Mouse (Mus musculus) kidney, postnatal 0 days (tissue): ENCODE measurements around the gene Zmynd8. TPM values are rescaled to one million over a fixed set of nuclear protein-coding genes. Genes with fewer than 3 reads are reported as not detected.
"Not testable (repeated sequence)": the region's sequence is repeated elsewhere in the genome, so short reads cannot be mapped to it uniquely, and the experiment has no call there.

Source experiments
- ATAC-seq: fragments of 200-750 bp; cut with Nextera tagmentation; replicated peaks from 2 replicates; pipeline ENCODE4 v1.8.0; 2017; ENCODE audit warnings: low read depth, moderate number of reproducible peaks, moderate TSS enrichment, moderate library complexity; ENCODE audit not compliant: low FRiP score
- DNase-seq: peaks from one replicate; pipeline ENCODE4 v3.0.0-alpha.2; 2016; ENCODE audit warnings: low spot score
- H3K27ac ChIP-seq: fragments of 300-500 bp; sonication (generic); 2 replicates; pipeline ENCODE4 v1.5.1; 2014; ENCODE audit warnings: mild to moderate bottlenecking
- H3K27me3 ChIP-seq: fragments of 300-500 bp; sonication (generic); 2 replicates; pipeline ENCODE4 v1.6.1; 2014; ENCODE audit warnings: low read length, mixed read lengths; ENCODE audit not compliant: insufficient read depth
- H3K36me3 ChIP-seq: fragments of 300-500 bp; sonication (generic); 2 replicates; pipeline ENCODE4 v1.6.1; 2014; ENCODE audit warnings: low read length, mixed read lengths; ENCODE audit not compliant: insufficient read depth
- H3K4me1 ChIP-seq: fragments of 300-500 bp; sonication (generic); replicated peaks from 2 replicates; pipeline ENCODE4 v1.6.1; 2014; ENCODE audit warnings: antibody characterized with exemption, low read length, mixed read lengths; ENCODE audit not compliant: insufficient read depth
- H3K4me2 ChIP-seq: fragments of 300-500 bp; sonication (generic); 2 replicates; pipeline ENCODE4 v1.6.1; 2014; ENCODE audit warnings: mild to moderate bottlenecking, low read length, moderate library complexity, mixed read lengths
- H3K4me3 ChIP-seq: fragments of 300-500 bp; sonication (generic); replicated peaks from 2 replicates; pipeline ENCODE4 v1.5.1; 2014; ENCODE audit warnings: low read depth, low read length
- H3K9ac ChIP-seq: fragments of 300-500 bp; sonication (generic); 2 replicates; pipeline ENCODE4 v1.6.1; 2014; ENCODE audit warnings: low read depth, low read length
- H3K9me3 ChIP-seq: fragments of 300-500 bp; sonication (generic); replicated peaks from 2 replicates; pipeline ENCODE4 v1.6.1; 2016; ENCODE audit warnings: low read length, inconsistent platforms, mixed read lengths
- CTCF ChIP-seq: IDR thresholded peaks from 2 replicates; pipeline ENCODE4 v1.5.1; 2016; ENCODE audit warnings: antibody characterized with exemption, low read depth, mild to moderate bottlenecking, moderate library complexity
- whole genome bisulfite sequencing: fragments of 180-500 bp; shearing (Covaris S2); extraction: QIAGEN DNeasy Blood & Tissue Kit; methylation state at CpG from one replicate; pipeline ENCODE4 v1.1.7; 2014; 5-methylcytosine and 5-hydroxymethylcytosine counted together
- polyA plus RNA-seq: library from polyadenylated mRNA; unstranded; fragments of >200 nt; fragmentation: Nextera tagmentation; extraction: Ambion mirVana; gene quantifications from 2 replicates; pipeline ENCODE4 v1.2.1, GENCODE M21; 2015

The Zmynd8 gene
- polyA plus RNA-seq, 1 experiment from 2014 or later: 39.6 TPM

- Histone ChIP-seq H3K27me3 (no peaks in the 10 kb centered on the region), H3K4me3 (no peak overlapping the region), H3K9me3 (no peaks in the 10 kb centered on the region), H3K4me2 (no peak overlapping the region), H3K27ac (no peak overlapping the region), H3K4me1 (no peaks in the 10 kb centered on the region), H3K36me3 (peaks cover 57% of the 10 kb centered on the region), H3K9ac (no peak overlapping the region)
- TF ChIP-seq CTCF: no peak
- DNase-seq (no peak), ATAC-seq (no peak)
- WGBS: 64% methylated on average over 8 of the region's 8 CpGs
Observed at GRCm38 (mm10) chr2:165812889-165813288, 85.9 kb downstream of the Zmynd8 start.

- Histone ChIP-seq H3K36me3 (peaks cover 56% of the 10 kb centered on the region), H3K9ac (no peak overlapping the region), H3K4me1 (no peaks in the 10 kb centered on the region), H3K4me2 (no peak overlapping the region), H3K27me3 (no peaks in the 10 kb centered on the region), H3K27ac (no peak overlapping the region), H3K4me3 (no peak overlapping the region), H3K9me3 (no peaks in the 10 kb centered on the region)
- WGBS: 57% methylated on average over 5 of the region's 5 CpGs
- TF ChIP-seq CTCF: peak; percentile 93
- DNase-seq (peak; percentile 81), ATAC-seq (peak; percentile 52; the same call in 1 of the 2 replicates)
Observed at GRCm38 (mm10) chr2:165811536-165811935, 87.3 kb downstream of the Zmynd8 start.

- H3K36me3 ChIP-seq: peaks cover 62% of the 10 kb centered on the region
- 86% methylated on average over 5 of the region's 5 CpGs for WGBS
- no peak for TF ChIP-seq CTCF
Observed at GRCm38 (mm10) chr2:165809901-165810477, 88.8 kb downstream of the Zmynd8 start.

GRCm38 (mm10) chr2:165809091-165809490 lies 89.7 kb downstream of the Zmynd8 start:
- no peak for TF ChIP-seq CTCF
- Histone ChIP-seq H3K36me3 (peaks cover 67% of the 10 kb centered on the region), H3K4me2 (no peak overlapping the region), H3K9me3 (no peaks in the 10 kb centered on the region), H3K27me3 (no peaks in the 10 kb centered on the region), H3K9ac (no peak overlapping the region), H3K4me1 (no peaks in the 10 kb centered on the region), H3K4me3 (no peak overlapping the region), H3K27ac (no peak overlapping the region)
- WGBS: 94% methylated on average over 5 of the region's 5 CpGs
- no peak for DNase-seq
- ATAC-seq: no peak

More at GRCm38 (mm10) chr2:165809901-165810477, 88.8 kb downstream of the Zmynd8 start:
- ATAC-seq (no peak), DNase-seq (no peak)
- H3K27me3 ChIP-seq: no peaks in the 10 kb centered on the region
- no peaks in the 10 kb centered on the region for H3K4me1 ChIP-seq
- H3K9ac ChIP-seq: no peak overlapping the region
- no peak overlapping the region for H3K4me3 ChIP-seq
- no peak overlapping the region for H3K4me2 ChIP-seq
- H3K9me3 ChIP-seq: no peaks in the 10 kb centered on the region
- no peak overlapping the region for H3K27ac ChIP-seq

- H3K4me3 ChIP-seq: no peak overlapping the region
- no peak overlapping the region for H3K4me2 ChIP-seq
- no peaks in the 10 kb centered on the region for H3K27me3 ChIP-seq
- no peaks in the 10 kb centered on the region for H3K4me1 ChIP-seq
- H3K36me3 ChIP-seq: peaks cover 61% of the 10 kb centered on the region
- no peak overlapping the region for H3K27ac ChIP-seq
- no peaks in the 10 kb centered on the region for H3K9me3 ChIP-seq
- ATAC-seq (no peak), DNase-seq (no peak)
- 97% methylated on average over 12 of the region's 12 CpGs for WGBS
- no peak overlapping the region for H3K9ac ChIP-seq
- TF ChIP-seq CTCF: peak; percentile 18; the same call in 1 of the 2 replicates
Observed at GRCm38 (mm10) chr2:165808179-165808975, 90.4 kb downstream of the Zmynd8 start.

- peaks cover 56% of the 10 kb centered on the region for H3K36me3 ChIP-seq
- DNase-seq, H3K4me2 ChIP-seq, H3K27ac ChIP-seq, H3K9ac ChIP-seq, H3K4me1 ChIP-seq, H3K9me3 ChIP-seq, H3K27me3 ChIP-seq, H3K4me3 ChIP-seq, ATAC-seq: not testable (repeated sequence)
- WGBS: 92% methylated on average over 3 of the region's 3 CpGs
Observed at GRCm38 (mm10) chr2:165800174-165800573, 98.6 kb downstream of the Zmynd8 start.
